Mouse (Mus musculus) limb, embryonic 12.5 days (tissue): ENCODE results near the gene Dab2ip. TPM values are rescaled to one million over a fixed set of nuclear protein-coding genes. Genes with fewer than 3 reads are reported as not detected.
A peak's percentile ranks its signal among the peaks of the same experiment; 100 is the strongest.

Experiments used
- ATAC-seq: fragments of 200-750 bp; cut with Nextera tagmentation; 2 replicates; pipeline ENCODE4 v1.8.0; 2017; ENCODE audit warnings: low read depth, moderate TSS enrichment; ENCODE audit not compliant: insufficient number of reproducible peaks, insufficient read depth, low FRiP score, low TSS enrichment
- H3K27ac ChIP-seq: fragments of 300-500 bp; sonication (generic); 2 replicates; pipeline ENCODE4 v1.5.1; 2016; ENCODE audit warnings: mild to moderate bottlenecking, moderate library complexity
- H3K27me3 ChIP-seq: fragments of 300-500 bp; sonication (generic); 2 replicates; pipeline ENCODE4 v1.6.1; 2016; ENCODE audit warnings: mild to moderate bottlenecking, moderate library complexity
- H3K36me3 ChIP-seq: fragments of 300-500 bp; sonication (generic); 2 replicates; pipeline ENCODE4 v1.6.1; 2016; ENCODE audit warnings: mild to moderate bottlenecking, moderate library complexity
- H3K4me1 ChIP-seq: fragments of 300-500 bp; sonication (generic); replicated peaks from 2 replicates; pipeline ENCODE4 v1.6.1; 2016
- H3K4me2 ChIP-seq: fragments of 300-500 bp; sonication (generic); 2 replicates; pipeline ENCODE4 v1.6.1; 2016; ENCODE audit warnings: mild to moderate bottlenecking, moderate library complexity
- H3K4me3 ChIP-seq: fragments of 300-500 bp; sonication (generic); replicated peaks from 2 replicates; pipeline ENCODE4 v1.5.1; 2016; ENCODE audit warnings: mild to moderate bottlenecking
- H3K9ac ChIP-seq: fragments of 300-500 bp; sonication (generic); replicated peaks from 2 replicates; pipeline ENCODE4 v1.6.1; 2016; ENCODE audit warnings: mild to moderate bottlenecking, moderate library complexity
- H3K9me3 ChIP-seq: fragments of 300-500 bp; sonication (generic); 2 replicates; pipeline ENCODE4 v1.6.1; 2016; ENCODE audit warnings: mild to moderate bottlenecking, moderate library complexity
- WGBS: fragments of 180-500 bp; shearing (Covaris S2); methylation state at CpG from one replicate; pipeline ENCODE4 v1.1.7; 2016; 5-methylcytosine and 5-hydroxymethylcytosine counted together
- polyA plus RNA-seq: library from polyadenylated mRNA; unstranded; fragments of >200 nt; fragmentation: Nextera tagmentation; extraction: Ambion mirVana; gene quantifications from 2 replicates; pipeline ENCODE4 v1.2.1, GENCODE M21; 2016

Dab2ip gene
- polyA plus RNA-seq, 1 experiment from 2014 or later = 72.3 TPM

DNA sequence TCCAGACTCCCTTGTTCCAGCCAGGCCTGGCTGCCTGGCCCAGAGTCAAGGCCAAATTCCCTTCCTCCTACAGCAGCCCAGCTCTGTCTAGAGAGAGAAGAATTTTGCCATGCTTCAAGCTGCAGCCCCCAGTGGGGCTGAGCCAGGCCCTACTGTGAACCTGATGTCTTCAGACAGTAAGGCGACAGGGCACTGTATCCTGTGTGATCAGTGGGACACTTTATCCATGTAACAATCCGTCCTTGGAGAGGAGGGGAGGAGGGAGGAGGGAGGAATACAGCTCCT, 1.4 kb downstream of the Dab2ip start:
- Histone ChIP-seq H3K9ac (no peak overlapping the region), H3K4me1 (peaks cover 43% of the 10 kb centered on the region), H3K27ac (peak overlapping the region; percentile 94), H3K36me3 (no peaks in the 10 kb centered on the region), H3K27me3 (no peaks in the 10 kb centered on the region; the same call in 1 of the 2 replicates), H3K9me3 (no peaks in the 10 kb centered on the region), H3K4me2 (peak overlapping the region; percentile 55), H3K4me3 (no peak overlapping the region)
- WGBS = 53% methylated on average over 2 of the region's 2 CpGs
- no peak for ATAC-seq

DNA sequence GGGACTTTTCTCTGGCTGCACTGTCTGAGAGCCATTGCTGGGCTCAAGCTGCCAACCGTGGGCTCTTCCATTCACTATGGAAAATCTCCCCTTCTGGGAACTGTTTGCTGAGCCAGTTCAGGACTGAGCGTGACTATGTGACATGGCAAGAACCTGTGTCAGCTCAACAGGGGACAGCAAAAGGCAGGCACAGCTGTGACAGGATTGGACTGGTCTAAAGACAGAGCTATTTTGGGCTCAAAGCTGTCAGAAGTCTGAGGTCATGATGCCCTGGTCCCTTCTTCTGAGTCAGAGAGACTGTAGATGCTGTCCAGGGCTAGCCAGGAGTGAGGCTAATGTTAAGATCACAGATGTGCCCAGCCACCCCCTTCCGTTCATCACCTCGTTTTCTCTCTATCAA, 5.7 kb downstream of the Dab2ip start:
- Histone ChIP-seq H3K9ac (no peak overlapping the region), H3K36me3 (no peaks in the 10 kb centered on the region), H3K4me3 (no peak overlapping the region), H3K27ac (no peak overlapping the region), H3K4me2 (no peak overlapping the region), H3K9me3 (no peaks in the 10 kb centered on the region), H3K4me1 (peaks cover 18% of the 10 kb centered on the region), H3K27me3 (no peaks in the 10 kb centered on the region)
- WGBS = 82% methylated on average over 4 of the region's 4 CpGs
- ATAC-seq = no peak

GRCm38 (mm10) chr2:35565051-35565836, 7.2 kb downstream of the Dab2ip start:
- ATAC-seq = no peak
- Histone ChIP-seq H3K4me3 (no peak overlapping the region), H3K4me2 (no peak overlapping the region), H3K9me3 (no peaks in the 10 kb centered on the region), H3K27me3 (no peaks in the 10 kb centered on the region), H3K27ac (no peak overlapping the region), H3K36me3 (no peaks in the 10 kb centered on the region), H3K4me1 (peaks cover 3% of the 10 kb centered on the region), H3K9ac (no peak overlapping the region)
- WGBS = 90% methylated on average over 6 of the region's 6 CpGs

- no peak for ATAC-seq
- Histone ChIP-seq H3K4me2 (no peak overlapping the region), H3K4me3 (no peak overlapping the region), H3K9me3 (no peaks in the 10 kb centered on the region), H3K36me3 (no peaks in the 10 kb centered on the region), H3K27ac (no peak overlapping the region), H3K9ac (no peak overlapping the region), H3K27me3 (no peaks in the 10 kb centered on the region), H3K4me1 (no peaks in the 10 kb centered on the region)
- 84% methylated on average over 11 of the region's 11 CpGs for WGBS
These were observed 9.1 kb downstream of the Dab2ip start for GRCm38 (mm10) chr2:35566957-35567693.

DNA sequence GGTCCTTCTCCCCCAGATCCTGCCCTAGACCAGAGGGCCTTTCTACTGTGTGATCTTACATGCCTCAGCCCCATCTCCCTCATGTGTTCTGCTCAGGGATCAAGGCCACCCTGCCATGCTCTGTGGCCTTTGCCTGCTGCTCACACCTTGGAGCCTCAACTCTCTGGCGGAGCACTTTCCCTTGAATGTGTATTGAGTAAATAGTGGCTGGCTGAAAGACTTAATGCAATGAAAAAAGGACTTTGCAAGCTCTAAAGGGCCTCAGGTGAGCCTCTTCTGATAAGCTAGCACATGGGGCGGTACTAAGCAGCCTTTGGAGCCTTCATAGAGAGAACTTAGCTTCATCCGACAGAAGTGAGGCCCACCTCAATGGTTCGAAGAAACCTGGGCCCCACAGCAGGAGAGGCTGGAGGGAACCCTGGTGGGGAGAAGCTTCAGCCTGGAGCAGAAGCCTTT, 9.7 kb downstream of the Dab2ip start:
- 88% methylated on average over 4 of the region's 4 CpGs for WGBS
- no peaks in the 10 kb centered on the region for H3K36me3 ChIP-seq
- H3K27ac ChIP-seq = no peak overlapping the region
- H3K4me2 ChIP-seq = no peak overlapping the region
- H3K27me3 ChIP-seq = no peaks in the 10 kb centered on the region
- no peaks in the 10 kb centered on the region for H3K9me3 ChIP-seq
- no peaks in the 10 kb centered on the region for H3K4me1 ChIP-seq
- no peak overlapping the region for H3K4me3 ChIP-seq
- no peak overlapping the region for H3K9ac ChIP-seq
- no peak for ATAC-seq

DNA sequence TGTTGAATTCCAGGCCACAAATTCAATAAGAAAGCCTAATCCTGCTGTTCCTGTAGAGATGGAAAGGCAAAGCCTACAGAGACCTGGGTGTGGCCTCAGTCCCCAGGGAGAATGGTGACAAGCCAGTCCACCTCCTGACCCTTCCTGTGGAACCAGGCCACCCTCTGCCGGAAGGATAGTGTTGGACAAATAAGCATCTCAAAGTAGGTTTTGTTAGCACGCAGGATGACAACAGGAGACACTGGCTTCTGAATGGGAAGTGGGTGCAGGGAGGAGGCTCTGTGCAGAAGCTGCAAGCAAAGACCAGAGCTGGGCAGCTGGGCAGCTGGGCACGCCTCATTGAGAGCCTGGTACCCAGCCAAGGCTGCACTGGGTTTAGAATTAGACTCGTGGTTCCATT, 12.7 kb downstream of the Dab2ip start:
- Histone ChIP-seq H3K4me2 (no peak overlapping the region), H3K27me3 (no peaks in the 10 kb centered on the region), H3K9me3 (no peaks in the 10 kb centered on the region), H3K9ac (no peak overlapping the region), H3K36me3 (no peaks in the 10 kb centered on the region), H3K27ac (no peak overlapping the region), H3K4me1 (no peaks in the 10 kb centered on the region), H3K4me3 (no peak overlapping the region)
- 85% methylated on average over 4 of the region's 4 CpGs for WGBS
- no peak for ATAC-seq

GRCm38 (mm10) chr2:35574643-35575042, 16.6 kb downstream of the Dab2ip start:
- H3K27ac ChIP-seq = no peak overlapping the region
- no peak overlapping the region for H3K4me2 ChIP-seq
- no peaks in the 10 kb centered on the region for H3K9me3 ChIP-seq
- ATAC-seq = no peak
- WGBS = 81% methylated on average over 1 of the region's 1 CpGs
- H3K9ac ChIP-seq = no peak overlapping the region
- H3K4me1 ChIP-seq = no peaks in the 10 kb centered on the region
- no peak overlapping the region for H3K4me3 ChIP-seq
- no peaks in the 10 kb centered on the region for H3K36me3 ChIP-seq
- peaks cover 9% of the 10 kb centered on the region for H3K27me3 ChIP-seq

DNA sequence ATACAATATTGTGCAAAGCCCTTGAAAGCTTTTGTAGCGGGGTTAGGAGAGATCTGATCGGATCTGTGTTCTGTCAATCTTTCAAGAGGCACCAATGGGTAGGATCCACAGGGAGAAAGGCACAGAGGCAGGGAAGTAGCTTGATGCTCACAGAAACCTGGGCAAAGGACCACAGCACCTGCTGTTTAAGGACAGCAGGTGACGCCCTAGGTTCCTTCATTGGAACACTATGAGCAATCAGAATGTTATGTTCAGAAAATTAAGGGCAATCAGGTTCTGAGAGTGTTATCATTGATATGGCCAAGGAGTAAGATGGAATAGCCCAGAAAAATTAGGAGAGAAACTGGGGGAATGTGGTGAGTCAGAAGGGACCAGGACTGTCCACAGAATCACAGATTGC, 18.6 kb downstream of the Dab2ip start:
- Histone ChIP-seq H3K36me3 (no peaks in the 10 kb centered on the region), H3K27me3 (peaks cover 28% of the 10 kb centered on the region), H3K4me3 (no peak overlapping the region), H3K27ac (no peak overlapping the region), H3K4me1 (peaks cover 6% of the 10 kb centered on the region; the same call in 1 of the 2 replicates), H3K9me3 (no peaks in the 10 kb centered on the region), H3K4me2 (no peak overlapping the region), H3K9ac (no peak overlapping the region)
- 79% methylated on average over 3 of the region's 3 CpGs for WGBS
- no peak for ATAC-seq

DNA sequence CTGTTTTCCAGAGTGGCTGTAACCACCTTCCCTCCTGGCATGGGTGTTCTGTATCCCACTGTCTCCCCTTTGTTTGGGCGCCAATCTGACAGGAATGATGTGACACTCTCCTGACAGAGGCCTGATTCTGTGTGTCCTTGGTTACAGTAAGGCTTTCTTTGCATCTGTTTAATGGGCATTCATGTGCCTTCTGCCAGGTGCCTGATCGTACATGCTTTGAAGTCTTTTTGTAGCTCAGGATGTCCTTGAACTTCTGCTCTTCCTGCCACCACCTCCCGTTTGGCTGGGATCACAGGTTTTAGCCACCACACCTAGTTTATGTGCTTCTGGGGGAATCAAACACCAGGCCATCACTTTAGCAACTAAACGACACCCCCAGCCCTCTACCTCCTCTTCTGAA, 22.0 kb downstream of the Dab2ip start:
- Histone ChIP-seq H3K9me3 (no peaks in the 10 kb centered on the region), H3K4me1 (peaks cover 31% of the 10 kb centered on the region), H3K9ac (no peak overlapping the region), H3K36me3 (no peaks in the 10 kb centered on the region), H3K27ac (no peak overlapping the region), H3K27me3 (peaks cover 62% of the 10 kb centered on the region), H3K4me3 (no peak overlapping the region), H3K4me2 (no peak overlapping the region)
- ATAC-seq = no peak
- WGBS = 50% methylated on average over 4 of the region's 4 CpGs

- H3K36me3 ChIP-seq = no peaks in the 10 kb centered on the region
- peak overlapping the region; percentile 74 for H3K9ac ChIP-seq
- 0 out of 2 replicates have a peak overlapping the region, but pooled peaks have one; percentile 47 for H3K27ac ChIP-seq
- H3K4me3 ChIP-seq = peak overlapping the region; percentile 59
- whole genome bisulfite sequencing = under 1% methylated on average over 75 of the region's 76 CpGs
- ATAC-seq = peak; percentile 23; the same call in 1 of the 2 replicates
- H3K4me1 ChIP-seq = peaks cover 35% of the 10 kb centered on the region
- no peaks in the 10 kb centered on the region for H3K9me3 ChIP-seq
- peaks cover 72% of the 10 kb centered on the region for H3K27me3 ChIP-seq
- H3K4me2 ChIP-seq = peak overlapping the region; percentile 96
These were observed 23.7 kb downstream of the Dab2ip start for GRCm38 (mm10) chr2:35581501-35582340.
